Mouse (Mus musculus) embryonic fibroblast, embryonic 13.5 days (primary cell): Measurements from ENCODE around the gene Ap1ar.

ENCODE experiments used
- CTCF ChIP-seq: IDR thresholded peaks from 2 replicates; pipeline ENCODE4 v1.5.1; 2011; ENCODE audit warnings: mild to moderate bottlenecking, control low read depth, low read length, moderate library complexity, borderline replicate concordance; ENCODE audit not compliant: insufficient read depth
- POLR2A ChIP-seq: IDR thresholded peaks from 2 replicates; pipeline ENCODE4 v1.6.1; 2011; ENCODE audit warnings: low read depth, mild to moderate bottlenecking, control low read depth, low read length, moderate library complexity

GRCm38 (mm10) chr3:127820400-127820799 lies 16.9 kb downstream of the Ap1ar start:
- no peak for TF ChIP-seq CTCF
- TF ChIP-seq POLR2A = no peak
